Mouse (Mus musculus): ENCODE results near the gene Zfyve9.

DNA sequence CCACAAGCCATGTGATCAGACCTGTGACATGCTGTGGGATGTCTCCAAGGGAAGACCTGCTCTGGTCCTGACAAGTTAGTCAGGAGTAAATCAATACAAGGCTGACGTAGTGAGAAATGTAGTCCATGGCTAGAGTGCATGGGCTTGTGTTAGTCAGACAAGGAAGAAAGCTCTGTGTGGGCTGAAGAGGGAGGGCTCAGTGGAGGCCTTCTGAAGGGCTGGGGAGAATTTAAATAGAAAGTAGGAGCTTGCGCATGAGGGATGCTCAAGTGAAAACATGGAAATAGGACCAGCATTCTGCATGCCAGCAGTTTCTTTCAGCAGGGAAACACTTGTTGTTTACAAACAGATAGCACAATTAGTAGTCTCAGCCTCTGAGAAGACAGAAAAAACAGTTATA lies 22.9 kb upstream of the Zfyve9 start:
- TF ChIP-seq GATA1 (IDR thresholded peaks at IDR 0.05; ENCODE audit: borderline replicate concordance, low read length) (no peak), FLI1 (IDR thresholded peaks at IDR 0.05; ENCODE audit: low read length) (no peak)
